Mouse (Mus musculus): ENCODE data around the gene Anks1b.

GRCm38 (mm10) chr10:90709602-90709931, 836.3 kb downstream of the Anks1b start:
- no peak for TF ChIP-seq CTCF (IDR thresholded peaks at IDR 0.05; ENCODE audit: control insufficient read depth, insufficient read depth, insufficient replicate concordance, low read depth, low read length)
- TF ChIP-seq POLR2A (IDR thresholded peaks at IDR 0.05; ENCODE audit: control insufficient read depth, low read depth, low read length) = no peak

Data from testis, adult 2 months (tissue).